Mouse (Mus musculus): ENCODE measurements around the gene Cdc20.

Cdc20 gene

GRCm38 (mm10) chr4:118417112-118417797, 19.9 kb downstream of the Cdc20 start:
- WGBS: 62% methylated on average over 13 of the region's 13 CpGs

GRCm38 (mm10) chr4:118416329-118416728, 20.8 kb downstream of the Cdc20 start:
- WGBS: 62% methylated on average over 5 of the region's 5 CpGs

GRCm38 (mm10) chr4:118415779-118416178, 21.4 kb downstream of the Cdc20 start:
- WGBS: 63% methylated on average over 2 of the region's 2 CpGs

GRCm38 (mm10) chr4:118413553-118413952, 23.6 kb downstream of the Cdc20 start:
- WGBS: 95% methylated on average over 5 of the region's 5 CpGs

DNA sequence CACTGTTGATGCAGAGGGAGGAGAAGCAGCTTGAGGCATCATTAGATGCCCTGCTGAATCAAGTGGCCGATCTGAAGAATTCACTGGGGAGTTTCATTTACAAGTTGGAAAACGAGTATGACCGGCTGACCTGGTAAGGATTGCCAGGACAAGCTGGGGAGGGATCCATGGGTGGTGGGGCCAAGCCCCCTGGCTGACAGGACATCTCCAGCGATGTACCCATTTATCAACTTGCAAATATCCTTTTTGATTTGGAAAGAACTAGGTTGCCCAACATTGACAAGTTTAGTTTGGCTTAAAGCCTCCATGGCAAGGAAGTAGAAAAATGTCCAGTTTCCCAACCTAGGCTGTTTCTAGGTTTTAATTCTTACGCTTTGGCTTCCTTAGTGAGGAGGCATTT, 26.3 kb downstream of the Cdc20 start:
- 89% methylated on average over 5 of the region's 5 CpGs for WGBS

GRCm38 (mm10) chr4:118409142-118409900, 27.8 kb downstream of the Cdc20 start, which contains the start of the genes Szt2 and Med8:
Gene Szt2 (minus strand): TSS chr4:118409273.
Gene Med8 (plus strand): TSS chr4:118409337.
- WGBS: under 1% methylated on average over 53 of the region's 53 CpGs

DNA sequence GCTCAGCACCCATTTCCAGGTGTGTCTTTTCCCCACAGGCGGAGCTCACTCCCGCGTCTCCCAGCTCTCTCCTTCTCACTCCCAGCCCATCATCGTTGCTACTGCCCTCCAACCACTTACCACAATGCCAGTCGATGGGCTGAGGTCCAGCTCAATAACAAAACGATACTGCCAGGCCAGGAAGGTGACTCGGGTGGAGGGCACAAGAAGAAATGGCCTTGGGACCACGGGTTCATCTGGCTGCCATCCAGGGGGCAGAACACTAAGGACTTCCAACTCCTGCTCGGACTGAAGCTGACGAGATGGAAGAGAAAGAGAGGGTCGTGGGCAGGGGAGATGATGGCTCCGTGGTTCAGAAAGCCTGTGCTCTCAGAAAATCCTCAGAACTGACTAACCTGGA, 34.5 kb downstream of the Cdc20 start:
- WGBS: 90% methylated on average over 12 of the region's 12 CpGs

DNA sequence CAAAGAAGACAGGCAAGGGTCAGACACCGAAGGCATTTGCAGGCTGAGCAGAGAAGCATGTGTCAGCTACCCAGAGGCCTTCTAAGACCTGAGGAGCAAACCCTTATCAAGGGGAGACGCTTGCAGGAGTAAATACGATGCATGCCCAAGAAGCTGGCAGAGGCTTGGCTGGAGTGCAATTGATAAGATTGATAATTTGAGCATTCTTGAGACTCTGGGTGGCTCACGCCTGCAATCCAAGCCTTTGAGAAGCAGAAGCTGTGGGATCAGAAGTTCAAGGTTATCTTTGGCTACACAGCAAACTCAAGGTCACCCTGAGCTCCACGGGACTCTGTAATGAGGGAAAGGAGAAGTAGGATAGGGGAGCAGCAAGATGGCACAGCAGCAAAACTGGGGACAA, 35.2 kb downstream of the Cdc20 start:
- 98% methylated on average over 5 of the region's 5 CpGs for WGBS

DNA sequence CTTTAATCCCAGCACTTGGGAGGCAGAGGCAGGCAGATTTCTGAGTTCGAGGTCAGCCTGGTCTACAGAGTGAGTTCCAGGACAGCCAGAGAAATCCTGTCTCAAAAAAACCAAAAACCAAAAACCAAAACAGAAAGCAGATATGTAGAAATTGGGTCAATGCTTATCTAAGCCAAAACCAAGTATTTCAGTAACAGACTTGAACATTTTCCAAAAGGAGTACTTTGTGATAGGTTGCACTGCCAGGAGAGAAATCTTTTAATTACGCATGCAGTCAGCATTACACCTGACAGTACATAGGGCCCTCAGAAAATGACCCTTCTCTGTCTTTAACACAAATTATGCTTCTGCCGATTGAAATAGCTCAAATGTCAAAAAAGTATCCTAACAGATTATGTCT, 35.7 kb downstream of the Cdc20 start:
- WGBS: 95% methylated on average over 3 of the region's 3 CpGs

DNA sequence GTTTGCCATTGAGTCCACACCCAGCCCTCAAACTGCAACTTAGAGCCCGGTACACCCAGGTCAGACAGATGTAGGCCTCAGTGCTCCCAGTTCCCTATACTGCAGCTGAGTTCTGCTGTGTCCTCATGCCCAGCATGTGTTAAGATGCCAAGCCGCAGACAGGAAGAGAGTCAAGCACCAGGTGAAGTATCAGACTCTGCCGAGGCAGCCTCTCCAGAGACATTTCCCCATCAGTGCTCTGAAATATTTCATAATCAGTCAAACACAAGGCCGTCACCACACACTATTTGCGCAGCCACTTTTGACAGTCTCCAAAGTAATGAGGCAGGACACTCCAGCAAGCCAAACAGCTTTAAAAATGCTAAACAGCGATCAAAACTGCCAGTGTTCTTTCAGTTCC, 38.8 kb downstream of the Cdc20 start:
- 95% methylated on average over 6 of the region's 6 CpGs for WGBS

GRCm38 (mm10) chr4:118396433-118396832, 40.7 kb downstream of the Cdc20 start:
- WGBS: 84% methylated on average over 3 of the region's 3 CpGs

DNA sequence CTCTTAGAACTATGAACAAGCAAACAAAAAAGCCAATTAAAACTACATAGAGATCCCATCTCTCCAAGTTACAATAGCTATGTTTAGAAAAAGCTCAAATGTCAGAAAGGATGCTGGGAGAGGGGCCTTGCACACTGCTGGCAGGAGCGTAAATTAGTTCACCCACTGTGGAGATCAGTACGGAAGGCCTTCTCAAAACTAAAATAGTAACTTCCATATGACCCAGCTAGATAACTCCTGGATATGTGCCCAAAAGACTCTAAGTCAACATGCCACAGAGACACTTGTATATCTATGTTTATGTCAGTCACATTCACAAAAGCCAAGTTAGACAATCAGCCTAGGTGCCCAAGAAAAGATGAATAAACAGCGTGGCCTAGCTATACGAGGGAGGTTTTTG, 41.9 kb downstream of the Cdc20 start:
- 80% methylated on average over 4 of the region's 4 CpGs for WGBS

DNA sequence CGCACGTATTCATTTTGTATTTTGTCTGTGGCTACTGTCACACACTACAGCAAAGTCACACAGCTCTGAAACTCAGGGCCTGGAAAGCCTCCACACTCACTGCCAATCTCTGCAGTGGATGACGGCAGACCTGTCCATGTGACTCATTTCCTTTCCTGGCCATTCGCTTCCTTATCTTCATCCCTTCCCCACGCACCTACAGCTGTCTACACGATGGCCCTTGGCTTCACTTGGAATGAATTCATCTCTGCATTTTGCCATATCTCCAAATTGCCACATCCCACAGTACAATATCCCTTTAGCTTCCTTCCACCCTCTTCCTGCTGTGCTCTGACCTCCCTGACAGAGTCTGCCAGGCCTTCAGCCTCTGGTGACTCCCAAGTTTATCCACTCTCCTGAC, 42.6 kb downstream of the Cdc20 start:
- WGBS: 84% methylated on average over 6 of the region's 6 CpGs

DNA sequence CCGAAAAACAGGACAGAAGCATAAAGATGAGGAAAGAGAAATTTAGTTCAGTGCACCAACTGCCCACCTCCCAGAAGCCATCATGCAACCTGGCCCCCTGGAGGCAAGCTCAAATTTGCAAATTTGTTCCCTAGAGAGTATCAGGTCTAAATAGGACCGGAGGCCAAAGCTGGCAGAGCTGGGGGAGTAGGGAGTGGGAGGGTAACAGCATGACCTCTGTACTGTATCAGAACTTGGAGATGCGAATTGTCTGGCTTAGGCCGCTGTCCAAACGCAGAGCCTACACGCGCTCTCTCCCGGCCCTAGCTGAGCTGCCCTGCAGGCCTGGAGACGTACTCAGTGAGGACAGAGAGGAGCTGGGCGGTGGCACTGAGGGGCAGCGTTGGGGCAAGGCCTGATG, 47.0 kb downstream of the Cdc20 start:
- WGBS: 94% methylated on average over 11 of the region's 11 CpGs

DNA sequence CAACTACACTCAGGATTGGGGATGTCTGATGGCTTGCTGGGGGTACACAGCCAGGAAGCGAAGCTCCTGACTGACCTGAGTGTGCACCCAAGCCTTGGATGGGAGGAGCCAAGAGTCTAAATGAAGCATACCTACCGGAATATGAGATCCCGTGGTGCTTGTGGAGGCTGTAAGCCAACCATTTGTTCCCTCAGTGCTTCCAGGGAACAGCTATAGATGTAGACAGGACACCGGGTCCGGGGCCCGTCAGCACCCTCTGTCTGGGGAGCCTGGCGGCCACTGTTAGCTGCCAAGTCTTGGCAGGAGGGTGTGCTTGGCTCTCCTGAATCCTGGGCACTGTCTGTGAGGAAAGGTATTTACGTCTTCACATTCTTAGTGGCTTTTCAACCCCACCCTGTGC, 49.8 kb downstream of the Cdc20 start:
- 88% methylated on average over 8 of the region's 8 CpGs for WGBS

DNA sequence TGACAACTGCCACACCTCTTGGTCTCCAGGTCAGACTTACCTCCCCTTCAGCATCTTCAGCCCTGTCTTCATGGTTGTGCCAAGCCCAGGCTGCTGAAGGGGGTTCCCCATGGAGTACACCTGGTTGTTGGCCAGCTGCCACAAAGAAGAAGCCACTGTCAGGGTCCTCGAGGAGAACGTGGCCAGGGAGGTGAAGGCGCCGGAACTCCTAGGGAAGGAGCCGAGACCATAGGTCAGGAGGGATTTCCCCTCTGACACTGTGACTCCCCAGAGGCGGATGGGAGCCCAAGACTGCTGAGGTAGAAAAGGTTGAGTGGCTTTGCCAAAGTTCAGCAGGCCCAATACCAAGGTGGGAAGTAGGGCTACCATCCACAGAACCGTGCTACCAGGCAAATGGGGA, 53.9 kb downstream of the Cdc20 start:
- WGBS: 89% methylated on average over 7 of the region's 7 CpGs
